Mouse (Mus musculus) heart, postnatal 25 days (tissue): ENCODE results near the gene 4930578G10Rik. TPM values are rescaled to one million over a fixed set of nuclear protein-coding genes. Genes with fewer than 3 reads are reported as not detected.

Experiments
- DNase-seq: peaks from one replicate; pipeline ENCODE4 v3.0.0; 2022; ENCODE audit warnings: low spot score
- intact Hi-C: fragments of 180-260 bp; cut with DNase I; formaldehyde crosslinking; loops from one replicate; pipeline ENCODE4 v1.15.1; 2025
- total RNA-seq, 2 experiments: library from RNA; stranded (reverse); gene quantifications; 2 replicates each; pipeline ENCODE4 v1.2.3; 2021

4930578G10Rik gene
- total RNA-seq, 2 experiments from 2014 or later: not detected

DNA sequence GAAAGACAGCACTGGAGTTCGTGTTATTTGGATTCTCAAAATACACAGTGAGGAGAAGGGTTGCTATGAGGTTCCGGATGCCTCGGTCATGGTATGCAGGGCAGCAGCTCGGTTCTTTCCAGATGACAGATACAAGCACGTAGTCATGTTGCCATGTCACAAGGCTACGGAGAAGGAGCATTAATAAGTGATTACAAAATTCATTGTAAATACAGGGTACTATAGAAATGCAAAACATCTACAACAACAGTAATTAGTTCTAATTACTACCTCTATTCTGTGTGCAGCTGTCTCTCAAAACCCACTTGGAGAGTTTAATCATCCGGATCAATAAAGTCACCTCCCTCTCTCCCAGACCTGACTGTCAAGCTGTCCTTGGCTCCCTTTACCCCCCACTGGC lies 159.8 kb downstream of the 4930578G10Rik start:
- intact Hi-C loops: no loop called here
- DNase-seq: no peak

Other genes with a start within 250 kb of the 4930578G10Rik start
- gene Fam205a2, start 207.4 kb upstream of the 4930578G10Rik start, total RNA-seq: under 1 TPM in 1 of 2 experiments, not detected in 1; 0.08 TPM
- not detected for gene Gm10591, start 123.3 kb upstream of the 4930578G10Rik start, total RNA-seq
- gene Gm2564, start 105.8 kb upstream of the 4930578G10Rik start, total RNA-seq: 1 to 10 TPM; 1.1 to 2.2 TPM
- gene Ccl27b, start 80.3 kb upstream of the 4930578G10Rik start, total RNA-seq: not detected
- gene Il11ra2, start 73.7 kb upstream of the 4930578G10Rik start, total RNA-seq: under 1 TPM in 1 of 2 experiments, not detected in 1; 0.21 TPM
- gene Ccl19, start 21.0 kb downstream of the 4930578G10Rik start, total RNA-seq: under 1 TPM; 0.94 to 0.98 TPM
- gene Ccl21a, start 38.4 kb downstream of the 4930578G10Rik start, total RNA-seq: 10 to 100 TPM; 44.2 to 54.6 TPM
- not detected for gene Fam205a1, start 118.3 kb downstream of the 4930578G10Rik start, total RNA-seq
- not detected for gene Gm12394, start 121.2 kb downstream of the 4930578G10Rik start, total RNA-seq
- 1 to 10 TPM; 7.1 to 7.5 TPM for gene Fam205c, start 138.7 kb downstream of the 4930578G10Rik start, total RNA-seq
- gene Phf24, start 181.1 kb downstream of the 4930578G10Rik start, total RNA-seq: 1 to 10 TPM; 9.0 to 9.4 TPM
- 10 to 100 TPM; 83.5 to 93.2 TPM for gene Dnajb5, start 214.3 kb downstream of the 4930578G10Rik start, total RNA-seq
- not detected for gene 1700022I11Rik, start 234.1 kb downstream of the 4930578G10Rik start, total RNA-seq